Mouse (Mus musculus) CH12.LX (cell line): Measurements from ENCODE around the gene Prpf19. TPM values are rescaled to one million over a fixed set of nuclear protein-coding genes. Genes with fewer than 3 reads are reported as not detected.

Source experiments
- DNase-seq: peaks from one replicate; pipeline ENCODE4 v3.0.0-alpha.2; 2013; ENCODE audit errors: extremely low read depth
- H3K27ac ChIP-seq: 2 replicates; pipeline ENCODE4 v1.5.1; 2012; ENCODE audit warnings: low read depth, mild to moderate bottlenecking, control low read depth, moderate library complexity; ENCODE audit not compliant: insufficient read depth
- H3K27me3 ChIP-seq: replicated peaks from 2 replicates; pipeline ENCODE3; 2012; ENCODE audit warnings: inconsistent platforms
- H3K36me3 ChIP-seq, 2 experiments: replicated peaks in 1 of 2; 2 replicates each; pipeline versions ENCODE3 to v1.6.1; 2012; ENCODE audit warnings: inconsistent platforms in 1 of 2, low read length in 1 of 2, mild to moderate bottlenecking in 1 of 2, mixed read lengths in 1 of 2, moderate library complexity in 1 of 2; ENCODE audit not compliant: control insufficient read depth in 1 of 2, insufficient read depth in 1 of 2
- H3K4me1 ChIP-seq, 2 experiments: 2 replicates each; pipeline ENCODE4 v1.6.1; 2012; ENCODE audit warnings: inconsistent platforms in 1 of 2, moderate library complexity in 1 of 2; ENCODE audit not compliant: insufficient read depth in 2 of 2, control insufficient read depth in 1 of 2
- H3K4me2 ChIP-seq: 2 replicates; pipeline ENCODE4 v1.6.1; 2012; ENCODE audit warnings: low read depth, mild to moderate bottlenecking, control low read depth; ENCODE audit not compliant: poor library complexity, insufficient read depth, severe bottlenecking
- H3K4me3 ChIP-seq, 3 experiments: fragments of 150-350 bp in 1 of 3; sonication (generic) in 1 of 3; replicated peaks in 1 of 3; 2 replicates each; pipeline versions ENCODE3 to v1.5.1; 2011 to 2012; ENCODE audit warnings: low read depth in 2 of 3, low read length in 2 of 3, mild to moderate bottlenecking in 2 of 3, moderate library complexity in 2 of 3, control low read depth in 1 of 3, improper control_type of control experiment in 1 of 3, inconsistent platforms in 1 of 3, mixed read lengths in 1 of 3; ENCODE audit not compliant: poor library complexity in 1 of 3
- H3K79me2 ChIP-seq: replicated peaks from 2 replicates; pipeline ENCODE4 v1.6.1; 2012; ENCODE audit warnings: mild to moderate bottlenecking, moderate library complexity; ENCODE audit not compliant: control insufficient read depth, poor library complexity, insufficient read depth, severe bottlenecking; ENCODE audit errors: extremely low read depth
- H3K9ac ChIP-seq: 2 replicates; pipeline ENCODE4 v1.6.1; 2012; ENCODE audit warnings: low read depth, mild to moderate bottlenecking, control low read depth, moderate library complexity; ENCODE audit not compliant: insufficient read depth
- H3K9me3 ChIP-seq: replicated peaks from 2 replicates; pipeline ENCODE3; 2012; ENCODE audit warnings: low read length, inconsistent platforms, mixed read lengths
- BHLHE40 ChIP-seq: IDR thresholded peaks from 2 replicates; pipeline ENCODE4 v1.6.1; 2011; ENCODE audit warnings: mild to moderate bottlenecking, low read depth, low read length, improper control_type of control experiment
- CHD1 ChIP-seq: IDR thresholded peaks from 2 replicates; pipeline ENCODE4 v1.6.1; 2012; ENCODE audit warnings: low read depth, low read length, improper control_type of control experiment, inconsistent platforms
- CHD2 ChIP-seq: IDR thresholded peaks from 2 replicates; pipeline ENCODE4 v1.6.1; 2011; ENCODE audit warnings: low read length, improper control_type of control experiment
- ELF1 ChIP-seq: IDR thresholded peaks from 2 replicates; pipeline ENCODE4 v1.6.1; 2014; ENCODE audit warnings: low read depth, mild to moderate bottlenecking, inconsistent platforms, low read length, improper control_type of control experiment
- EP300 ChIP-seq: IDR thresholded peaks from 2 replicates; pipeline ENCODE4 v1.6.1; 2011; ENCODE audit warnings: low read length, improper control_type of control experiment
- ETS1 ChIP-seq: conservative IDR thresholded peaks from 2 replicates; pipeline ENCODE4 v1.6.1; 2012; ENCODE audit warnings: low read depth, mild to moderate bottlenecking, inconsistent platforms, low read length, improper control_type of control experiment, moderate library complexity
- GABPA ChIP-seq: IDR thresholded peaks from 2 replicates; pipeline ENCODE4 v1.6.1; 2012; ENCODE audit warnings: low read depth, low read length, improper control_type of control experiment, inconsistent platforms; ENCODE audit not compliant: insufficient replicate concordance
- NRF1 ChIP-seq: IDR thresholded peaks from 2 replicates; pipeline ENCODE4 v1.6.1; 2014; ENCODE audit warnings: low read depth, mild to moderate bottlenecking, inconsistent platforms, low read length, improper control_type of control experiment, moderate library complexity
- POLR2A ChIP-seq: IDR thresholded peaks from 2 replicates; pipeline ENCODE4 v1.6.1; 2011; ENCODE audit warnings: low read depth, mild to moderate bottlenecking, improper control_type of control experiment, low read length
- POLR2AphosphoS2 ChIP-seq: IDR thresholded peaks from 2 replicates; pipeline ENCODE4 v1.6.1; 2011; ENCODE audit warnings: low read depth, low read length, improper control_type of control experiment
- RCOR1 ChIP-seq: conservative IDR thresholded peaks from 2 replicates; pipeline ENCODE4 v1.6.1; 2012; ENCODE audit warnings: low read depth, mild to moderate bottlenecking, inconsistent platforms, low read length, improper control_type of control experiment
- SIN3A ChIP-seq: IDR thresholded peaks from 2 replicates; pipeline ENCODE4 v1.6.1; 2012; ENCODE audit warnings: low read length, improper control_type of control experiment, inconsistent platforms
- TCF12 ChIP-seq: IDR thresholded peaks from 2 replicates; pipeline ENCODE4 v1.6.1; 2014; ENCODE audit warnings: low read depth, mild to moderate bottlenecking, inconsistent platforms, low read length, improper control_type of control experiment
- USF1 ChIP-seq: IDR thresholded peaks from 2 replicates; pipeline ENCODE4 v1.6.1; 2014; ENCODE audit warnings: low read depth, mild to moderate bottlenecking, inconsistent platforms, low read length, improper control_type of control experiment
- ZKSCAN1 ChIP-seq: IDR thresholded peaks from 2 replicates; pipeline ENCODE4 v1.6.1; 2012; ENCODE audit warnings: low read depth, inconsistent platforms, low read length, improper control_type of control experiment, borderline replicate concordance
- dilution Hi-C: fragments of 300-500 bp; cut with MboI; formaldehyde crosslinking; loops from 2 replicates; pipeline ENCODE4 v1.14.3; 2020; ENCODE audit warnings: low sequenced_read_pairs; ENCODE audit not compliant: extremely low pct_unique_long_range_greater_than_20kb, extremely low pct_ligation_motif_present
- in situ Hi-C: fragments of 300-500 bp; cut with MboI; formaldehyde crosslinking; loops from 3 replicates; pipeline ENCODE4 v1.14.3; 2019; ENCODE audit warnings: low sequenced_read_pairs, low pct_ligation_motif_present, low pct_unique_long_range_greater_than_20kb, mixed read lengths
- polyA plus RNA-seq: library from polyadenylated mRNA; unstranded; fragments of >175 nt; gene quantifications from 2 replicates; pipeline ENCODE4 v1.2.1, GENCODE M21; 2012; ENCODE audit warnings: low read depth; ENCODE audit not compliant: insufficient read length
- total RNA-seq, 2 experiments: library from RNA; depleted of rRNA; stranded (reverse); fragments of 300-350 nt in 1 of 2; fragments of >200 nt in 1 of 2; gene quantifications; 2 replicates each; pipeline ENCODE4 v1.2.3; 2012 to 2014

Gene Prpf19
- total and polyA plus RNA-seq, 3 experiments: 115 to 357 (median 355) TPM

GRCm38 (mm10) chr19:10880085-10880974, 14.7 kb upstream of the Prpf19 start (continued):
- TF ChIP-seq TCF12 (peak; percentile 45; the same call in 1 of the 2 replicates), NRF1 (no peak; the same call in 1 of the 2 replicates), CHD2 (no peak), POLR2AphosphoS2 (no peak), RCOR1 (no peak), USF1 (no peak), POLR2A (peak; percentile 35; the same call in 1 of the 2 replicates), CHD1 (no peak), BHLHE40 (peak; percentile 44), EP300 (peak; percentile 61)

DNA sequence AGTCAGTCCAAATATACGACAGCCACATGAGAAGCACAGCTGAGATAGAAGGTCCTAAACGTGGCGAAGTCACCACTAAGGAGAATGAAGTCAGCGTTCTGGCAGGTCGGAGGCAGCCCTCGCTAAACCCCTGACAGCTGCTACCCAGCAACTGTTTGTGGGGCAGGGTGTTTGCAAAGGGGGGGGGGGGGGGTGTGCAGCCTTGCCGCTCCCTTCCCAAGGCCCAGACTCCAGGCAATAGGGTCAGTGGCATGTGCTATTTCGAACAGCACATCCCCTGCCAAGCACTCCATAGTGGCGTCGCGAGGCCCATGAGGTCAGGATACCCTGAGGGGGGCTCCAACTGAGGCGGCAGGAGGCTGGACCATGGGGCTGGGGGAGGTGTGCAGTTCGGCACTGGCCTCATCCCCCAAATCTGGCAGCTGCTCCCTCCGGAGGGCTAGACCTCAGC, 14.0 kb upstream of the Prpf19 start:
- peaks cover 6 to 26% of the 10 kb centered on the region in 2 experiments for H3K36me3 ChIP-seq
- H3K4me2 ChIP-seq: peak overlapping the region; percentile 73
- peaks cover 6 to 34% of the 10 kb centered on the region in 2 experiments for H3K4me1 ChIP-seq
- TF ChIP-seq BHLHE40 (peak; percentile 61; the same call in 1 of the 2 replicates), ZKSCAN1 (no peak), ETS1 (peak; percentile 53; the same call in 1 of the 2 replicates), GABPA (no peak), SIN3A (peak; percentile 15; the same call in 1 of the 2 replicates), ELF1 (no peak), POLR2AphosphoS2 (no peak)
- H3K4me3 ChIP-seq: peak overlapping the region; percentile 66 to 80 (median 76)
- no peaks in the 10 kb centered on the region for H3K27me3 ChIP-seq
- H3K27ac ChIP-seq: peak overlapping the region; percentile 50
- H3K79me2 ChIP-seq: peaks cover 8% of the 10 kb centered on the region; the same call in 1 of the 2 replicates
- dilution Hi-C loops (no loop called here), in situ Hi-C loops (no loop called here)
- H3K9me3 ChIP-seq: peaks cover 3% of the 10 kb centered on the region
- H3K9ac ChIP-seq: peak overlapping the region; percentile 77
- no peak for DNase-seq
